Mouse (Mus musculus) frontal cortex, postnatal 10 days (tissue): ENCODE measurements at regions not wholly inside any gene's neighbourhood (a gene's known extent, or its start where the extent isn't known, plus 50 kb on each side); places are given as distances from the start of the nearest gene placed in this dataset.

Experiments used
- DNase-seq, 2 experiments: peaks; one replicate each; pipeline ENCODE4 v3.0.0; 2022; ENCODE audit warnings: low spot score in 2 of 2, mixed read lengths in 1 of 2

GRCm38 (mm10) chr6:98467563-98467962, 125.0 kb upstream of the Gm765 start:
- no peak for DNase-seq

GRCm38 (mm10) chr6:98452277-98452676, 109.7 kb upstream of the Gm765 start:
- DNase-seq: no peak

- no peak for DNase-seq
These were observed 93.1 kb upstream of the Gm765 start for GRCm38 (mm10) chr6:98435676-98436075.

- no peak for DNase-seq
These were observed 90.7 kb upstream of the Gm765 start for GRCm38 (mm10) chr6:98433286-98433685.

GRCm38 (mm10) chr6:98429120-98429519, 86.6 kb upstream of the Gm765 start:
- DNase-seq: no peak

GRCm38 (mm10) chr6:98402605-98403004, 60.1 kb upstream of the Gm765 start:
- no peak for DNase-seq

GRCm38 (mm10) chr6:98394589-98394988, 52.0 kb upstream of the Gm765 start:
- DNase-seq: no peak
